Mouse (Mus musculus) testis, adult 2 months (tissue): ENCODE measurements around the gene Kcne1l.

Experiments used
- CTCF ChIP-seq: fragments of 200-500 bp; IDR thresholded peaks from 2 replicates; pipeline ENCODE4 v1.5.1; 2012; ENCODE audit warnings: low read depth, mild to moderate bottlenecking, inconsistent platforms, low read length, moderate library complexity; ENCODE audit not compliant: control insufficient read depth, insufficient read depth, insufficient replicate concordance
- POLR2A ChIP-seq: fragments of 200-500 bp; IDR thresholded peaks from 2 replicates; pipeline ENCODE4 v1.6.1; 2012; ENCODE audit warnings: low read depth, mild to moderate bottlenecking, inconsistent platforms, low read length, moderate library complexity; ENCODE audit not compliant: control insufficient read depth

- TF ChIP-seq CTCF (peak; percentile 47; the same call in 1 of the 2 replicates), POLR2A (no peak)
Observed at GRCm38 (mm10) chrX:142314307-142315024, 8.4 kb upstream of the Kcne1l start.
